Mouse (Mus musculus) G1E (cell line): ENCODE measurements around the gene Cxcr5. TPM values are rescaled to one million over a fixed set of nuclear protein-coding genes. Genes with fewer than 3 reads are reported as not detected.

ENCODE experiments used
- ATAC-seq: 2 replicates; pipeline ENCODE4 v1.8.0; 2016; ENCODE audit warnings: mild to moderate bottlenecking; ENCODE audit not compliant: insufficient number of reproducible peaks, poor library complexity, low FRiP score, severe bottlenecking; ENCODE audit errors: extremely low read depth
- DNase-seq: peaks from one replicate; pipeline ENCODE4 v3.0.0; 2012; ENCODE audit warnings: low spot score
- H3K27me3 ChIP-seq: 2 replicates; pipeline ENCODE4 v1.6.1; 2012; ENCODE audit warnings: mild to moderate bottlenecking, low read length, inconsistent platforms; ENCODE audit not compliant: insufficient read depth
- H3K36me3 ChIP-seq: replicated peaks from 2 replicates; pipeline ENCODE3; 2012; ENCODE audit warnings: mild to moderate bottlenecking, inconsistent platforms
- H3K4me1 ChIP-seq: 2 replicates; pipeline ENCODE4 v1.6.1; 2012; ENCODE audit warnings: low read depth, low read length, inconsistent platforms, mixed read lengths; ENCODE audit not compliant: insufficient read depth
- H3K4me3 ChIP-seq: 2 replicates; pipeline ENCODE4 v1.5.1; 2012; ENCODE audit warnings: low read depth, mild to moderate bottlenecking, inconsistent platforms, low read length, moderate library complexity, mixed read lengths
- H3K9me3 ChIP-seq: replicated peaks from 2 replicates; pipeline ENCODE4 v1.6.1; 2012; ENCODE audit warnings: inconsistent platforms
- CTCF ChIP-seq: IDR thresholded peaks from 2 replicates; pipeline ENCODE4 v1.5.1; 2012; ENCODE audit warnings: low read depth, low read length, inconsistent platforms, mixed read lengths
- GATA1 ChIP-seq: IDR thresholded peaks from 2 replicates; pipeline ENCODE4 v1.6.1; 2012; ENCODE audit warnings: borderline replicate concordance, low read length, inconsistent platforms, mixed read lengths
- GATA2 ChIP-seq: IDR thresholded peaks from 2 replicates; pipeline ENCODE4 v1.6.1; 2012; ENCODE audit warnings: low read depth, low read length, inconsistent platforms, borderline replicate concordance
- POLR2AphosphoS5 ChIP-seq: IDR thresholded peaks from 2 replicates; pipeline ENCODE4 v1.6.1; 2012; ENCODE audit warnings: low read depth, low read length, inconsistent platforms; ENCODE audit not compliant: insufficient replicate concordance
- TAL1 ChIP-seq: conservative IDR thresholded peaks from 2 replicates; pipeline ENCODE4 v1.6.1; 2012; ENCODE audit warnings: low read depth, low read length, inconsistent platforms, mixed read lengths
- polyA plus RNA-seq: library from polyadenylated mRNA; stranded (reverse); fragments of >175 nt; gene quantifications from 2 replicates; pipeline ENCODE4 v1.2.3, GENCODE M21; 2012
- total RNA-seq, 2 experiments: library from RNA; stranded (forward) in 1 of 2; stranded (reverse) in 1 of 2; fragments of 200-1000 nt in 1 of 2; fragments of >200 nt in 1 of 2; fragmentation: Nextera tagmentation in 1 of 2; gene quantifications; 2 replicates each; pipeline ENCODE4 v1.2.3; 2014 to 2017

Gene Cxcr5
- total and polyA plus RNA-seq, 3 experiments = 0.22 TPM; not detected in 2

GRCm38 (mm10) chr9:44483510-44484044 lies 78.1 kb downstream of the Cxcr5 start:
- Histone ChIP-seq H3K4me3 (peak overlapping the region; percentile 56; the same call in 1 of the 2 replicates), H3K27me3 (peaks cover 91% of the 10 kb centered on the region), H3K36me3 (no peaks in the 10 kb centered on the region), H3K9me3 (no peaks in the 10 kb centered on the region), H3K4me1 (peaks cover 25% of the 10 kb centered on the region)
- TF ChIP-seq TAL1 (no peak), GATA2 (no peak), GATA1 (no peak), POLR2AphosphoS5 (no peak), CTCF (no peak)
- DNase-seq = no peak
- ATAC-seq = no peak

GRCm38 (mm10) chr9:44483041-44483509 lies 78.6 kb downstream of the Cxcr5 start:
- H3K27me3 ChIP-seq = peaks cover 92% of the 10 kb centered on the region
- H3K9me3 ChIP-seq = no peaks in the 10 kb centered on the region
- DNase-seq (no peak), ATAC-seq (no peak)
- peaks cover 30% of the 10 kb centered on the region for H3K4me1 ChIP-seq
- peak overlapping the region; percentile 56; the same call in 1 of the 2 replicates for H3K4me3 ChIP-seq
- no peaks in the 10 kb centered on the region for H3K36me3 ChIP-seq
- TF ChIP-seq GATA1 (no peak), GATA2 (no peak), POLR2AphosphoS5 (no peak), CTCF (no peak), TAL1 (no peak)

- peak; percentile 74 for DNase-seq
- peaks cover 92% of the 10 kb centered on the region for H3K27me3 ChIP-seq
- ATAC-seq = peak; percentile 28; the same call in 1 of the 2 replicates
Measured at GRCm38 (mm10) chr9:44482552-44482951, 79.1 kb downstream of the Cxcr5 start, which contains the start of gene Bcl9l. TSS of gene Bcl9l (plus strand) at chr9:44482825.

GRCm38 (mm10) chr9:44482112-44482511 lies 79.6 kb downstream of the Cxcr5 start:
- Histone ChIP-seq H3K9me3 (no peaks in the 10 kb centered on the region), H3K4me3 (no peak overlapping the region), H3K4me1 (peaks cover 36% of the 10 kb centered on the region), H3K36me3 (no peaks in the 10 kb centered on the region), H3K27me3 (peaks cover 92% of the 10 kb centered on the region)
- ATAC-seq (no peak), DNase-seq (no peak)
- TF ChIP-seq GATA2 (no peak), GATA1 (no peak), CTCF (no peak), POLR2AphosphoS5 (no peak), TAL1 (no peak)

More at GRCm38 (mm10) chr9:44482552-44482951, 79.1 kb downstream of the Cxcr5 start, which contains the start of gene Bcl9l:
- no peak for TF ChIP-seq TAL1
- TF ChIP-seq CTCF = no peak
- no peak for TF ChIP-seq GATA1
- no peak for TF ChIP-seq POLR2AphosphoS5
- TF ChIP-seq GATA2 = no peak
- no peaks in the 10 kb centered on the region for H3K36me3 ChIP-seq
- H3K9me3 ChIP-seq = no peaks in the 10 kb centered on the region
- peak within 1 kb of the TSS; percentile 56; the same call in 1 of the 2 replicates for H3K4me3 ChIP-seq
- H3K4me1 ChIP-seq = peaks cover 35% of the 10 kb centered on the region

- no peak for ATAC-seq
- Histone ChIP-seq H3K27me3 (peaks cover 77% of the 10 kb centered on the region), H3K36me3 (no peaks in the 10 kb centered on the region), H3K4me1 (peaks cover 36% of the 10 kb centered on the region), H3K4me3 (no peak overlapping the region), H3K9me3 (no peaks in the 10 kb centered on the region)
- peak; percentile 63 for DNase-seq
- TF ChIP-seq TAL1 = no peak
- TF ChIP-seq CTCF = peak; percentile 82
Measured at GRCm38 (mm10) chr9:44479628-44480428, 81.8 kb downstream of the Cxcr5 start.

GRCm38 (mm10) chr9:44478959-44479605 lies 82.6 kb downstream of the Cxcr5 start:
- Histone ChIP-seq H3K36me3 (no peaks in the 10 kb centered on the region), H3K4me3 (no peak overlapping the region; the same call in 1 of the 2 replicates), H3K27me3 (peaks cover 69% of the 10 kb centered on the region), H3K4me1 (peaks cover 36% of the 10 kb centered on the region), H3K9me3 (no peaks in the 10 kb centered on the region)
- ATAC-seq (no peak), DNase-seq (no peak)
- TF ChIP-seq CTCF (no peak), GATA1 (no peak), GATA2 (no peak), TAL1 (no peak), POLR2AphosphoS5 (no peak)
